Mouse (Mus musculus): ENCODE measurements around the gene Sqstm1.

Gene Sqstm1

DNA sequence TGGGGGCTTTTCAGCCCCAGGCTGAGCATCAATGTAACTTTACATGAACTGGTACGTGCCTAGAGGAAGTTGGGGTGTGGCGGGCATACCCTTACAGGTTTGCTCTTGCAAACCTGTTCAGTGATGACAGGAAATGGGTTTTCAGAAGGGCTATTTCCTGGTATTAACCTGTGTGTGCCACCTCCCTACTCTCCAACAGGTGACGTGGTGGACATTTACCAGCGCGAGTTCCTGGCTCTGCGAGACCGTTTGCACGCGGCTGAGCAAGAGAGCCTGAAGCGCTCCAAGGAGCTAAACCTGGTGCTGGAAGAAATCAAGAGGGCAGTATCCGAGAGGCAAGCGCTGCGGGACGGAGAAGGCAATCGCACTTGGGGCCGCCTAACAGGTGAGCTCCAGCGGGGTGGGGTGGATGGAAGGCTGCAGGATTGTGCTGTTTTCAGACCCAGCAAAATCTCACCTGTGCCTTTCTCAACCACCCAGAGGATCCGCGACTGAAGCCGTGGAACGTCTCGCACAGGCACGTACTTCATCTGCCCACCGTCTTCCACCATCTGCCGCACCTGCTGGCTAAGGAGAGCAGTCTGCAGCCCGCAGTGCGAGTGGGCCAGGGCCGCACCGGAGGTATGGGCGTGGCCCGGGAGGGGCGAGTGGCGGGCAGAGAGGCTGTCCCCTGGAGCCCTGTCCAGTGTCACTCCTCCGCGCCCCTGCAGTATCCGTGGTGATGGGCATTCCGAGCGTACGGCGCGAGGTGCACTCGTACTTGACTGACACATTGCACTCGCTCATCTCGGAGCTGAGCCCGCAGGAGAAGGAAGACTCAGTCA is 20.1 kb upstream of the Sqstm1 start:
- no peak for DNase-seq (ENCODE audit: low spot score)

GRCm38 (mm10) chr11:50229252-50229910 is 18.8 kb upstream of the Sqstm1 start:
- DNase-seq (ENCODE audit: low spot score) = no peak

DNA sequence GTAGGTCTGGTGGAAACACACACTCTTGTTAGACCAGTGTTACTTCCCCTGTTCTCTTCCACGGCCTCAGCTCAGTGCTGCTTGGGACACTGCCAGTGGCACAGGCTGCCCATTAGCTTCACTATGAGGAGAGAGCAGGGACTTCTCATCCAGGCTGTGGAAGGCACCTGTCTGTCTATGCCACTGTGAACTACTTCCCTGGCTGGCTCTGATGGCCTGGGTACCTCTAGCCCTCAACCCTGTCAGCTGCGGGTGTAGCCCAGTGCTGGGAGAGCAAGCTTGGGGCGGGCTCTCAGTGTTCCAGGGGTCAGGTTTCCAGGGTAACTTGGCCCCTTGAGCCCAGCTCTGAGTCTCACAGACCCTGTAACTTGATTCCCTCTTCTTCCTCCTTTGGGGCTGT is 18.1 kb upstream of the Sqstm1 start:
- no peak for DNase-seq (ENCODE audit: low spot score)

DNA sequence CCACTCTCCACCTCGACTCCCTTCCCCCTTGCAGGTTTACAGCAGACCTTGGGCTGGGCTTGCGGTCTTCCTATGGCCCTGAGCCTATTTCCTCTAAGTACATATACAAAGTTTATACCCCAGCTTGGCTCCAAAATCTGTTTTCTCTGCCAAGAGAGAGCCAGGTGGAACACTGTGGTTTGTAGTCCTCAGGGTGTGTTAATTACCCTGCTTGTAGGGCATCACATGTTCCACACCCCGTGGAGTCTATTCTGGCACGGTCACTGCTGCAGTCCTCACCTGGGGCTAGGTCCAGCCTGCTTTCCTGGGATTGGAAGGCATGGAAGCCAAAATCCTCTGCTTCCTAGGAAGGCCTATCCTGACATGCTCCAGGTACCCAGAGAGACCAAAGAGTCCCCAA is 17.1 kb upstream of the Sqstm1 start:
- DNase-seq (ENCODE audit: low spot score) = no peak

DNA sequence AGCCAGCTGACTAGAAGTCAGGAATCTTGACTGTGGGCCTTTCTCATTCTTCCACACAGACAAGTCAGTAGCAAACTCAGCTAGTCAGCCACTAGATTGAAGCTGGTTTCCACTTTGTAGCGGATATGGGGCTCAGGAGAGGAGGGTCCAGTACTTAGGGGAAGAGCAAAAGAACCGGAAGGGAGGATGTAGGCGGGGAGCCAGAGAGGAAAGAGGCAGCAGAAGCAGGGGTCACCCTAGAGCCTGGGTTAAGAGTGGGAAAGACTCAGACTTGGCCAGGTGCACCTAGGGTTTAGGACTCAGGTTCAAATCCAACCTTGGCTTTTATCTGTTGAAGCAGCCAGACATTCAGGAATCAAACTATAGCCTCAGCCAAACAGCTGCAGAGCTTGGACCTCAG is 16.6 kb upstream of the Sqstm1 start:
- no peak for DNase-seq (ENCODE audit: low spot score)

- DNase-seq (ENCODE audit: low spot score) = no peak
Measured at GRCm38 (mm10) chr11:50226406-50226805, 15.8 kb upstream of the Sqstm1 start.

DNA sequence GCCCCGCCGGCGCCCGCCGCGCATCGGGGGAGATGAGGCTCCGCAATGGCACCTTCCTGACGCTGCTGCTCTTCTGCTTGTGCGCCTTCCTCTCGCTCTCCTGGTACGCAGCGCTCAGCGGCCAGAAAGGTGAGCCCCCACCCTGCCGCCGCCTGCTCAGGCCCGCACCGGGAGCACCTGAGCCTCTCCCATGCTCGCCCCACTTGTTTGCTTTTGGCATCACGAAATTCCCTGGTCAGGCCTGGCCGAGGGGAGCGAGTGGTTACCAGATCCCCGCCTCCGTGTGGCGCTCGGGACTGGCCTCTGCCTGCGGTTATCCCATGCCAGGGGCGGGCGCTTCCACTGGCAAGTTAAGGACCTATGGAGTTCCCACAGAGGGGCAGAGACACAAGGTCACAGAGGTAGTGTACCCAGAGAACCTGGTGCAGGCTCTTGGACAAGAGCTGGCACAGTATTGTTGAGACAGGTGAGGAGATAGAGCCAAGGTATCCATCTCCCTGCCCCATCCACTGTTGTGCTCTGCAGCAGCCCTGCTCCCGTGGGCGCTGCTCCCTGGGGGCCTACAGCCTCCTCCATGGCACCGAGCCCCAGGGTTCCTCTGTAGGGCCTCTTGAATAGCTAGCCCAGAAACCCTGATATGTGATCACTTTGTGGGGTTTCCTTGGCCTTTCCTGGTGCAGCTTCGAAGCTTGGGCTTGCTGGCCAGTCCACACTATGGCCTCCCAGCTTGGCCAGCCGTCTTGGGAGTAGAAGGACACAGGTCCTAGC is 15.2 kb upstream of the Sqstm1 start:
- no peak for DNase-seq (ENCODE audit: low spot score)

DNA sequence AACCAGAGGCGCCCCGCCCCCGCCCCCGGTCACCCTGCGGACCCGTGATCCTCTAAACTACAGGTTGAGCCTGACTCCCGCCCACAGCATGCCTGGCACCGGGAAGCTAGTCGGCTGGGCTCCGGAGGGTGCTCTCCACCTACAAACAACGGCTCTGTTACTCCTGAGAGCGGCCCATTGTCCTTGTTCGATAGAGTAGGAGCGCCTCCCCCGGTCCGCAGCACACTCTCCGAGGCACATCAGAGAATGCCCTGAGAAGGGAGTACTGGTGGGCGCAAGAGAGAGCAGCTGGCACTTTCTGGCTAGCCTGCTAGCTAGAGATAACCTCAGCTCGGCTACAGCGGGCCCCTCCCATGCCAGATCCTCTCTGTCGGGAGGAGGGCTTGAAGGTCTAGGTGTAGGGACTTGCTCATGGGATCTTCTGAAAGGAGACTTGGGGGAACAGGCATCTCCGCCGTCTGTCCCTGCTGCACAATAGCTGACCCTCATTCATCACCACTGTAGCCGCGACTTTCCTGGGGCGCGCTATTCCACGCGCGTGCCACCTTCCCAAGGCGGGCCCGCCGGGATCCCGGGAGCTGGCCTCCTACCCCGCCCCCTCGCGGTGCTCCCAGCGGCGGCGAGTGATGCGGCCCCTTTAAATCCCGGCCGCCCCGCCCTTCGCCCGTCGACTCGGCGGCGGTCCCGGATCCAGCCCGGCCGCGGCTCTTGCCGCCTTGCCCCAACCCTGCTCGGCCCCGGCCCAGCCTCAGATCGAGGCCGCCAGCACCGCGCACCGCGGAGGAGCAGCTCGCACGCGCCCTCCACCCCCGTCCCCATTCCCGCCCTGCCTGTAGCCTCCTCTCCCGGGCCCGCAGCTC is 14.3 kb upstream of the Sqstm1 start:
- no peak for DNase-seq (ENCODE audit: low spot score)

GRCm38 (mm10) chr11:50223783-50224662 is 13.4 kb upstream of the Sqstm1 start:
- DNase-seq (ENCODE audit: low spot score) = no peak

DNA sequence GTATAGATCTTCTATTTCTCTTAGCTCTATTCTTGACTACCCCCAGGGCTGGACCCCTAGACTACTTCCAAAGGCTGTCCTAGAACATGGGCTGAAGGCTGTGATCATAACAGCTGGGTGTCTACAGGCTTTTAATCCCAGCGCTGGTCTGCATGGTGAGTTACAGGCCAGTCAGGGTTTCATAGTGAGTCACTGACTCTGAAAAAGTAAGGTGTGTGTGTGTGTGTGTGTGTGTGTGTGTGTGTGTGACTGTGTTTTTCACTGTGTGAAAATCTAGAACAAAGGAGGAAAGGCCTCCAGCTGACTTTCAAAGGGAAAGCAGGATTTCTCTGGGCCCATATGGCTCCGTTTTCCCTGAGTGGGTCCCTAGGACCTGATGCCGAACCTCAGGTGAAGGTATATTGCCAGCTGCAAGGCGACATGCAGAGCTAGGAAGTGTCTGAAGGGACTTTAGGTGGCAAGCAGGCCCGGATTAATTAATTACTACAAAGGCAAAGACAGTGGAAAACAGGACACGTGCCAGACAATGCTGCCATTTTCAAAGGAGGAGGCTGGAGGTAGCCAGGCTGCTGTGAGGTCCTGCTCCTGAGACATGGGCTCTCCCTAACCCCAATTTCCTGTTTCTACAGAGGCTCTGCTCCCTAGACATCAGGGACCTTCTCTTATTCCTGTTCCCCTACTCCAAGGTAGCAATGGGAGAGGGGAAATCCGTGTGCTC is 12.1 kb upstream of the Sqstm1 start:
- DNase-seq (ENCODE audit: low spot score) = no peak

- DNase-seq (ENCODE audit: low spot score) = no peak
Measured at GRCm38 (mm10) chr11:50219833-50220232, 9.2 kb upstream of the Sqstm1 start.

DNA sequence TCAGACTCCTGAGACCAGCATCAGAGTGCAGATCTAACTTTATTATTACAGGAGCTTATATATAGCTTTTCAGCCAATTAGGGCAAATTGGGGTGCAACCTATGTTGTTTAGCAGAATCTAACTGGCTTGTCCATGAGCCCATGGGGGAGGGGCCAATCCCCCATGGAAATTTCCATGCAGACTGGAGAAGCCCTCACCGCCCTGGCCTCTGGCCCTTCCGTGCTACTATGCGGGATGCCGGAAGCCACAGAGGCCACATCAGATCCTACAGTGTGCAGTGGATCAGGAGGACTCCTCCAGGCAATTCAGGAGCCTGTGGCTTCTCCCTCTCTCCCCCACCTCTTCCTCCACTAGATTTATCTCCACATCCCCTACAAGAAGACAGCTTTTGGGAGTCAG is 7.2 kb upstream of the Sqstm1 start:
- DNase-seq (ENCODE audit: low spot score) = no peak

DNA sequence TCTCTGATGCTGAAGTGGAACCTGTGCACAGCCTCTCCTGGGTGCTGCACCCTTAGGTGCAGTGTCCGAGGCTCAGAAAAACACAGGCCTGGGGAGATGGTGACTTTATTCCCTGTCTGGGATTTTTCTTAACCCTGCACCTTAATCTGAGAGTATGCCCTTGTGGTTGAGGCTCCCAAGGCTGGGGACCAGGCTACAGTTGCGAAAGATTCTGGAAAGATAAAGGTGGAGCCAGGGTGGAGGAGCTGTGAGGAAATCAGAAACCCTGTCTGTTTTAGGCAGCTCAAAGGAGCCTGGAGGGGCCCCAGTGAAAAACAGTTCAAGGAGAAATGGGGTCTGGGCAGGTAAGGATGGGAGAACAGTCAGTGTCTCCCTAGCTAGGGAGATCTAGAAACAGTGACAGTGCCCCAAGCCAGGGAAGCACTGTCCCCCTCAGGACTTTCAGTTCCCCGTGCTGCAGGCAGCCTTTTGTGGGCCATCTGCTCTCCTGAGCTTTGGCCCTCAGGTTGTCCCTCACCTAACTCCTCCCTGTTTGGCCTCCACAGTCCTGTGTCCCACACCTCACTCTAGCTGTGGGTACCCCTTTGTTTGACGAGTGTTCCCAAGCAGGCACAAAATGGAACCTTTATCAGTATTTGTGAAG is 6.2 kb upstream of the Sqstm1 start:
- no peak for DNase-seq (ENCODE audit: low spot score)

DNA sequence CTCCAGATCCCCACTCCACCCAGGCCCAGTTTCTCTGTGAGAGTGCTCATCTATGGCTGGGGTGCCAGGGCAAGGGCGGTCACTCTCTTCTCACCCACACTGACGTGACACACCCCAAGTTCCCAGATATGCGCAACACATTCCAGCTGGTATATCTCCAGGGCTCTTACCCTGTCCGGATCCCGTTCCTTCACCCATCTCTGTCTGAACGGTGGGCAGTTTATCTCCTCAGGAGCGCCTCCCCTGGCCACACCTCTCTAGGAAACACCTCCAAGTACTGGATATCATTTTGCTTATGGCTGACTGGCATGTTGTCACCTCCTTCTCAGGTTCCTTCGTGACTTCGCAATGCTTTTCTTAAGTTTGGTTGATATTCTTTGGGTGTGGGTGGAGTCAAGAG is 5.0 kb upstream of the Sqstm1 start:
- no peak for DNase-seq (ENCODE audit: low spot score)

- no peak for DNase-seq (ENCODE audit: low spot score)
Measured at GRCm38 (mm10) chr11:50214631-50215030, 4.0 kb upstream of the Sqstm1 start.

- DNase-seq (ENCODE audit: low spot score) = no peak
Measured at GRCm38 (mm10) chr11:50212848-50213758, 2.5 kb upstream of the Sqstm1 start.

DNA sequence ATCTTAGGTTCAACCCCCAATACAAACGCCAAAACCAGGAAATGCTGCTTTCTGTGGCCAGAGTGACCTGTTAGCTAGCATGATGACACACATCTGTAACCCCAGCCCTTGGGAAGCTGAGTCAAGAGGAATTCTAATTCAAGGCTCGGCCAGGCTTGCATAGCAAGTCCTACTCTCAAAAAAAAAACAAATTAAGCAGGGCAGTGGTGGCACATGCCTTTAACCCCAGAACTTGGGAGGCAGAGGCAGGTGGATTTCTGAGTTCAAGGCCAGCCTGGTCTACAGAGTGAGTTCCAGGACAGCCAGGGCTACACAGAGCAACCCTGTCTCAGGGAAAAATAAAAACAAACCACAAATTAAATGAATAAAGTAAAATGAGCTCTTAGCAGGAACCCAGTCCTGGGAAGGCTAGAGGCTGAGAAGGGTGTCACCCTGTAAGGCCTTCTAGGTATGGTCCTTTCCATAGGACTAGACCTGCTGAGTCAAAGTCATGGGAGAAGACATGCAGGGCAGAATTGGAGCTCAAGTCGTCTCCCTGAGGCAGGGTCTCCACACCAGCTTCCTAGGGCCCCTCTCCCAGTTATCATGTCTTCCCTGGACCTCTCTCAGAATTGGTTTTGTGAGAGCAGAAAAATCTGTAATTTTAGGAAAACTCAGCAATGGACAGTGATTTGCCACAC is 1.6 kb upstream of the Sqstm1 start:
- no peak for DNase-seq (ENCODE audit: low spot score)
